Mouse (Mus musculus) lung, postnatal 4 days (tissue): ENCODE data around the gene Atg13.
"Not testable (repeated sequence)": the region's sequence is repeated elsewhere in the genome, so short reads cannot be mapped to it uniquely, and the experiment has no call there.

ENCODE experiments used
- DNase-seq, 2 experiments: peaks; one replicate each; pipeline ENCODE4 v3.0.0; 2021

Gene Atg13

GRCm38 (mm10) chr2:91710272-91711234 lies at the start of gene Atg13, which contains the start of gene Harbi1:
TSS of gene Atg13 (minus strand) at chr2:91710576.
TSS of gene Harbi1 (plus strand) at chr2:91710852.
- peak; percentile 94 to 95 for DNase-seq

- DNase-seq, result no peak
Measured at GRCm38 (mm10) chr2:91749811-91750261, 39.5 kb upstream of the Atg13 start.

- no peak for DNase-seq
Measured at GRCm38 (mm10) chr2:91744686-91745085, 34.3 kb upstream of the Atg13 start.

- no peak for DNase-seq
Measured at GRCm38 (mm10) chr2:91739586-91739985, 29.2 kb upstream of the Atg13 start.

- no peak for DNase-seq
Measured at GRCm38 (mm10) chr2:91735221-91735620, 24.8 kb upstream of the Atg13 start.

GRCm38 (mm10) chr2:91729971-91730821 lies 19.8 kb upstream of the Atg13 start, which contains the start of gene Ambra1:
TSS of gene Ambra1 (plus strand) at chr2:91730134.
- DNase-seq, result peak; percentile 89 to 92

- no peak for DNase-seq
Measured at GRCm38 (mm10) chr2:91729571-91729970, 19.2 kb upstream of the Atg13 start.

GRCm38 (mm10) chr2:91727011-91727410 lies 16.6 kb upstream of the Atg13 start:
- no peak for DNase-seq

- DNase-seq, result not testable (repeated sequence)
Measured at GRCm38 (mm10) chr2:91725476-91725875, 15.1 kb upstream of the Atg13 start.

GRCm38 (mm10) chr2:91724716-91725115 lies 14.3 kb upstream of the Atg13 start:
- no peak for DNase-seq

- DNase-seq, result no peak
Measured at GRCm38 (mm10) chr2:91723951-91724350, 13.6 kb upstream of the Atg13 start.

GRCm38 (mm10) chr2:91723382-91723781 lies 13.0 kb upstream of the Atg13 start:
- no peak for DNase-seq

- no peak for DNase-seq
Measured at GRCm38 (mm10) chr2:91718276-91718675, 7.9 kb upstream of the Atg13 start.

- DNase-seq, result no peak
Measured at GRCm38 (mm10) chr2:91714921-91715320, 4.5 kb upstream of the Atg13 start.

- DNase-seq, result no peak
Measured at GRCm38 (mm10) chr2:91711256-91711925, 1.0 kb upstream of the Atg13 start.

GRCm38 (mm10) chr2:91708361-91708760 lies 2.0 kb downstream of the Atg13 start:
- DNase-seq, result no peak

GRCm38 (mm10) chr2:91706456-91706855 lies 3.9 kb downstream of the Atg13 start:
- DNase-seq, result no peak

- DNase-seq, result no peak
Measured at GRCm38 (mm10) chr2:91705736-91706135, 4.6 kb downstream of the Atg13 start.

GRCm38 (mm10) chr2:91701366-91701765 lies 9.0 kb downstream of the Atg13 start:
- DNase-seq, result no peak

- DNase-seq, result no peak
Measured at GRCm38 (mm10) chr2:91699225-91699624, 11.2 kb downstream of the Atg13 start.

- DNase-seq, result no peak
Measured at GRCm38 (mm10) chr2:91696225-91696590, 14.2 kb downstream of the Atg13 start.

- no peak for DNase-seq
Measured at GRCm38 (mm10) chr2:91695436-91696224, 14.7 kb downstream of the Atg13 start.
